Mouse (Mus musculus) cerebellum, adult 11-12 months (tissue): ENCODE measurements around the gene Micu1.

Experiments
- DNase-seq: peaks from one replicate; pipeline ENCODE4 v3.0.0; 2022

Micu1 gene

GRCm38 (mm10) chr10:59909357-59909847 lies 207.1 kb downstream of the Micu1 start:
- DNase-seq, result peak; percentile 31

DNA sequence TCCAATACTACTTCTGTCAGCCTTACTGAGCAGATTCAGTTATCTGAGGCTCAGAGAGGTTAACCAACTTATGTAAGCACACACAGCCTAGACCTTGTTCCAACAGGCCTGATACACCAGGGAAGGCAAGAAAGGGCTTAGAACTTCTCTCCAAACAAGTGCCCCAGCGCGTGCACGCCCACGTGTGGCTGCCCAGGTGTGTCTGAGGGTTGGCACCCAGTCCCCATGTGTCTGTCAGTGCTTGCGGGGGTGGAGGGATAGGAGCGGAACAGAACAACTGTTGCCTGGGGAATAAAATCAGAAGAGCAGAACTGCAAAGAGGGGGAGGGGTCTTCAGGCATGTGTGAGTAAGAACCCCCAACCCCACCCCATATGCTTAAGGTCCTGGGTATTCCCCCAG lies 208.8 kb downstream of the Micu1 start:
- no peak for DNase-seq

GRCm38 (mm10) chr10:59911561-59912198 lies 209.4 kb downstream of the Micu1 start:
- no peak for DNase-seq
